Mouse (Mus musculus): Measurements from ENCODE around the gene Bex4. TPM values are rescaled to one million over a fixed set of nuclear protein-coding genes. Genes with fewer than 3 reads are reported as not detected.
"Not testable (repeated sequence)": the region's sequence is repeated elsewhere in the genome, so short reads cannot be mapped to it uniquely, and the experiment has no call there.

Gene Bex4
- polyA plus RNA-seq, 1 experiment: 17.0 TPM

DNA sequence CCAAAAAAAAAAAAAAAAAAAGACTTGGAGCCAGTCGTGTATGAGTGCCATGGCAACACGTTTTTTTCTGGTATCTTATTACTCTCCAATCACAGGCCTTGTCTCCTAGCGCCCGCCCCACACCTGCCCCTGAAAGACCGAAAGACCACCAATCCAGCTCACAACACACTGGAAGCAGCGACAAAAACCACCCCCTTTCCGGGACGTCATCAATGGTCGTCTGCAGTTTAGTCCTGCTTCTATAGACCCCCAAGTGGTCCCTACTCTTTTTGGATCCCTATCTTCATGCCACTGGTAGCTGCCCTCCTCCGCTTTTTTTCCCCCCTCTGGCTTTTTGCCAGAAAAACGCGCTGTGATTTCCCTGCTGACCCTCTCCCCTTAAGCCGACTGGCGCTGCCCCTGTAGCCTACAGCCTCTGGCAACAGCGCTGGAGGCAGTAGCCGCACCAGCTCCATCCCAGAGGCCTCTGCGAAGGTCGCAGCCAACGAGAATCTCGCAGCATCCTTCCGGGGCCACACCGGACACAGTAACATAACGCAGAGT lies 23.3 kb upstream of the Bex4 start:
- H3K4me1 ChIP-seq (ENCODE audit: control insufficient read depth, insufficient read depth, low read length): no peaks in the 10 kb centered on the region
- no peaks in the 10 kb centered on the region for H3K36me3 ChIP-seq (ENCODE audit: control insufficient read depth, insufficient read depth, low read length)
- H3K27ac ChIP-seq (ENCODE audit: control insufficient read depth, insufficient read depth, low read depth, low read length): peak overlapping the region; percentile 49
- no peak for TF ChIP-seq CTCF (IDR thresholded peaks at IDR 0.05; ENCODE audit: control insufficient read depth, insufficient read depth, insufficient replicate concordance, low read depth, low read length)
- peak; percentile 16; the same call in 1 of the 2 replicates for TF ChIP-seq POLR2A (IDR thresholded peaks at IDR 0.05; ENCODE audit: control insufficient read depth, low read depth, low read length)
- peak overlapping the region; percentile 69 for H3K4me3 ChIP-seq (ENCODE audit: control insufficient read depth, low read depth, low read length)
- no peaks in the 10 kb centered on the region for H3K27me3 ChIP-seq (ENCODE audit: control insufficient read depth, insufficient read depth, low read length)

DNA sequence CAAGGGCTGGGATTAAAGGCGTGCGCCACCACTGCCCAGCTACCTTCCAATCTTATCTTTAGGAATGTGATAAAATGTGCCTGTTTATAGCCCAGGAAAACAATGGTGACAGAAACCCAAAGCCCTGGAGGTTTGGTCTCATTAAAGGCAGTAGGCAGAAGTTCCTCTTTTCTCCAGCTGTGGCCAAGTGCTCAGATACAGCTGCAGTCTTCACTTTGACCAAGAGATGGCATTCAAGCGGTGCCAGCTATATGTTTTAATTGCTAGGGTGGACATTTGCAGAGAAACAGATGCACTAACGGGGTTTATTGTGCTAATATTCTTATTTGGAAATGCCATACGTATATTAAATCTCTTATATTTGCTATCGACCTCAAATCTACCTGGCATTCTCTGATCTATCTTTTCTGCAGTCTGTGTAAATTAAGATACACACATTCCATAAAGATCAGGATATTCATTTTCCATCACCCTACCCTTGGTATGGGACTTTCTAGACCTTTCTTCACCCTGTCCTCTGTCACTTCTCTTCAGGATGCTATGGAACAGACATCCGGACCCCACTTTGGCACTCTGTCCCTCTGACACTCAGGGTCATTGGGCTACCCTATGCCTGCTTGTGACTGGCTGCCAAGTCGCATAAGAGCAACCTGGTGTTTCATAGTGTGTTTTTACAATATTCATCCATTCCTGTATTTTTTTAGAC lies 11.6 kb upstream of the Bex4 start:
- TF ChIP-seq POLR2A (IDR thresholded peaks at IDR 0.05; ENCODE audit: control insufficient read depth, low read depth, low read length): no peak
- no peak for TF ChIP-seq CTCF (IDR thresholded peaks at IDR 0.05; ENCODE audit: control insufficient read depth, insufficient read depth, insufficient replicate concordance, low read depth, low read length)

DNA sequence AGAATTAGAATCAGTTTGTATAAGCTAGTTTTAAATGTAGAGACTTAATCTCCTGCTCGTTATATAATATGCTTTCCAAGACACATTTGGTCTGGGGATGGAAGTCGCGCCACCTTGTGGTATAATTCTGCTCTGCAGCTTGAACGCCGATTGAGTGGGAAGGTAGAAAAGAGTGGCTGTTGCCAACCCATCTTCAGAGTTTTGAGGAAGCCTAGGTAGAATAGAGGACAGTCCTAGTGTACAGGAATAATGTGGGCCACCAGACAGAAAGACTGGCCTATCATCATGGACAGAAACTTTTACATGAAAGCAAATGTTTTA lies 11.1 kb upstream of the Bex4 start:
- H3K4me3 ChIP-seq (ENCODE audit: control insufficient read depth, low read depth, low read length): no peak overlapping the region
- no peak for TF ChIP-seq CTCF (IDR thresholded peaks at IDR 0.05; ENCODE audit: control insufficient read depth, insufficient read depth, insufficient replicate concordance, low read depth, low read length)
- no peak for TF ChIP-seq POLR2A (IDR thresholded peaks at IDR 0.05; ENCODE audit: control insufficient read depth, low read depth, low read length)
- no peak overlapping the region for H3K27ac ChIP-seq (ENCODE audit: control insufficient read depth, insufficient read depth, low read depth, low read length)
- no peaks in the 10 kb centered on the region for H3K27me3 ChIP-seq (ENCODE audit: control insufficient read depth, insufficient read depth, low read length)
- no peaks in the 10 kb centered on the region for H3K4me1 ChIP-seq (ENCODE audit: control insufficient read depth, insufficient read depth, low read length)
- H3K36me3 ChIP-seq (ENCODE audit: control insufficient read depth, insufficient read depth, low read length): no peaks in the 10 kb centered on the region

More for the DNA sequence above, 11.6 kb upstream of the Bex4 start:
- Histone ChIP-seq H3K4me3 (ENCODE audit: control insufficient read depth, low read depth, low read length) (no peak overlapping the region), H3K27ac (ENCODE audit: control insufficient read depth, insufficient read depth, low read depth, low read length) (no peak overlapping the region), H3K27me3 (ENCODE audit: control insufficient read depth, insufficient read depth, low read length) (no peaks in the 10 kb centered on the region), H3K36me3 (ENCODE audit: control insufficient read depth, insufficient read depth, low read length) (no peaks in the 10 kb centered on the region), H3K4me1 (ENCODE audit: control insufficient read depth, insufficient read depth, low read length) (no peaks in the 10 kb centered on the region)

DNA sequence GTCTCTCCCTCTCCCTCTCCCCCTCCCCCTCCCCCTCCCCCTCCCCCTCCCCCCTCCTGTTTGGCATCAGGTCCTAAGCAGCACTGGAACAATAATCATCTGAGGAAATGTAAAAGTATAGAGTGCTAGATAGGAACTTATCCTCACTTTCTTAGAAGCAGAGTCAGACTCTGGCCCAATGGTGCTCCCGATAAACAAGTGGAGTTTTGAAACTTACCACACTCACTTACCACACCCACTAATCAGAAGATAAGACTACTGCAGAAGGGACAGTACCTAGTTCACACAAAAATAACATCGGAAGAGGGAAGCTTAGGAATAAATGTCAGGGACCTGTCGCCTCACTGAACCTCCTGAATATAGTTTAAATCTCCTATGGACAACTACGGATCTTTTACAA lies 3.2 kb upstream of the Bex4 start:
- no peak overlapping the region for H3K4me3 ChIP-seq (ENCODE audit: control insufficient read depth, low read depth, low read length)
- H3K27me3 ChIP-seq (ENCODE audit: control insufficient read depth, insufficient read depth, low read length): no peaks in the 10 kb centered on the region
- TF ChIP-seq POLR2A (IDR thresholded peaks at IDR 0.05; ENCODE audit: control insufficient read depth, low read depth, low read length) (no peak), CTCF (IDR thresholded peaks at IDR 0.05; ENCODE audit: control insufficient read depth, insufficient read depth, insufficient replicate concordance, low read depth, low read length) (no peak)
- H3K36me3 ChIP-seq (ENCODE audit: control insufficient read depth, insufficient read depth, low read length): no peaks in the 10 kb centered on the region
- no peaks in the 10 kb centered on the region; the same call in 1 of the 2 replicates for H3K4me1 ChIP-seq (ENCODE audit: control insufficient read depth, insufficient read depth, low read length)
- no peak overlapping the region for H3K27ac ChIP-seq (ENCODE audit: control insufficient read depth, insufficient read depth, low read depth, low read length)

DNA sequence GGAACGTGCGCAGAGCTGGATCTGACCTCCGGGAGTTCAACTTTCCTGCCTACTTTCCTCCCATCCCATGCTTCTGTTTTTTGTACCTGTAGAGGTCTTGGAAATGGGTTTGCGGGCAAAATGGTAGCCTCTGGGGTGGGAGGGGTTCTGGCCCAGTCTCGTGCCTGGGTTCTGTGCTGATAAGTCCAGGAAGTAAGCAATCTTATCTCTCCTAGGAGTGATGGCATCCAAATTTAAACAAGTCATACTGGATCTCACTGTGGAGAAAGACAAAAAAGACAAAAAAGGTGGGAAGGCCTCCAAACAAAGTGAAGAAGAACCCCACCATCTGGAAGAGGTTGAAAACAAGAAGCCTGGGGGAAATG lies 826 bp downstream of the Bex4 start:
- not testable (repeated sequence) for H3K27ac ChIP-seq (ENCODE audit: control insufficient read depth, insufficient read depth, low read depth, low read length); H3K36me3 ChIP-seq (ENCODE audit: control insufficient read depth, insufficient read depth, low read length); H3K27me3 ChIP-seq (ENCODE audit: control insufficient read depth, insufficient read depth, low read length); H3K4me1 ChIP-seq (ENCODE audit: control insufficient read depth, insufficient read depth, low read length)
- peak overlapping the region; percentile 58 for H3K4me3 ChIP-seq (ENCODE audit: control insufficient read depth, low read depth, low read length)

DNA sequence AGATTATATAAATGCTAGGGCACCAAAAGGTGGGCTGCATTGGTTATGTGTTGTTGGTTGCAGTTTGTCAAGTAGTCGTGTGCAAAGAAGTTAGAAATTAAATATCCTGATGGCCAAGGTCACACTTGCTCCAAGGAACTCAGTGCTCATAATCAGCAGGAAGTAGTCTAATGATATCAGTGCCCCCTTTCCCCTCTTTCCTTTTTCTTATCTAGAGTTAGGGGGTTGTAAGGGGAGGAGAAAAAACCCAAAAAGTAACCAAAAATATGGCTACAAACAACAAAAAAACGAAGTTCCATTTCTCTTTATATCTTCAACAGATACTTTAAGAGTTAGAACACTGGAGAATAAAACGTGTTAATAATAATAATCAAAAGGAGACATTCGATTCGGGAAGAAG lies 2.6 kb downstream of the Bex4 start:
- no peak overlapping the region for H3K4me3 ChIP-seq (ENCODE audit: control insufficient read depth, low read depth, low read length)
- no peaks in the 10 kb centered on the region for H3K27me3 ChIP-seq (ENCODE audit: control insufficient read depth, insufficient read depth, low read length)
- H3K27ac ChIP-seq (ENCODE audit: control insufficient read depth, insufficient read depth, low read depth, low read length): no peak overlapping the region
- no peaks in the 10 kb centered on the region; the same call in 1 of the 2 replicates for H3K4me1 ChIP-seq (ENCODE audit: control insufficient read depth, insufficient read depth, low read length)
- H3K36me3 ChIP-seq (ENCODE audit: control insufficient read depth, insufficient read depth, low read length): no peaks in the 10 kb centered on the region
- no peak for TF ChIP-seq CTCF (IDR thresholded peaks at IDR 0.05; ENCODE audit: control insufficient read depth, insufficient read depth, insufficient replicate concordance, low read depth, low read length)
- no peak for TF ChIP-seq POLR2A (IDR thresholded peaks at IDR 0.05; ENCODE audit: control insufficient read depth, low read depth, low read length)

DNA sequence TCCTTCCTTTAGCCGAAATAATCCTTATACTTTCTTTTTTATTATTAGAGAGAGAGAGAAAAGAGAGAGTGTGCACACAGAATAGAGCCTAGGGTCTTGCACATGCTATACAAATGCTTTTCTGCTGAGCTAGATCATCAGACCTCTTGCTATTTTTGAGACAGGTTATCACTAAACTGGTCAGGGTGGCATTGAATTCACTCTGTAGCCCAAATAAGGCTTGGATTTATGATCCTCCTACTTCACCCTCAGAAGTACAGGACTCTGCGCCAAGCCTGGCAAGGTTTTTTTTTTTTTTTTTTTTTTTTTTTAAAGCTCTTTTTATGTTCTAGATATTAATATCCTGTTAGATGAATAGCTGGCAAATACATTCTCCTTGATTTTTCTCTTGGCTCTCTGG lies 4.9 kb downstream of the Bex4 start:
- H3K4me3 ChIP-seq (ENCODE audit: control insufficient read depth, low read depth, low read length): no peak overlapping the region
- H3K36me3 ChIP-seq (ENCODE audit: control insufficient read depth, insufficient read depth, low read length): no peaks in the 10 kb centered on the region
- TF ChIP-seq POLR2A (IDR thresholded peaks at IDR 0.05; ENCODE audit: control insufficient read depth, low read depth, low read length) (no peak), CTCF (IDR thresholded peaks at IDR 0.05; ENCODE audit: control insufficient read depth, insufficient read depth, insufficient replicate concordance, low read depth, low read length) (no peak)
- no peaks in the 10 kb centered on the region; the same call in 1 of the 2 replicates for H3K4me1 ChIP-seq (ENCODE audit: control insufficient read depth, insufficient read depth, low read length)
- H3K27ac ChIP-seq (ENCODE audit: control insufficient read depth, insufficient read depth, low read depth, low read length): no peak overlapping the region
- no peaks in the 10 kb centered on the region for H3K27me3 ChIP-seq (ENCODE audit: control insufficient read depth, insufficient read depth, low read length)
